Mouse (Mus musculus): ENCODE results near the gene Igsf8.

Igsf8 gene

GRCm38 (mm10) chr1:172305153-172305552, 43.7 kb downstream of the Igsf8 start:
- DNase-seq = no peak

- DNase-seq = no peak
These were observed 44.2 kb downstream of the Igsf8 start for GRCm38 (mm10) chr1:172305635-172306034.

DNA sequence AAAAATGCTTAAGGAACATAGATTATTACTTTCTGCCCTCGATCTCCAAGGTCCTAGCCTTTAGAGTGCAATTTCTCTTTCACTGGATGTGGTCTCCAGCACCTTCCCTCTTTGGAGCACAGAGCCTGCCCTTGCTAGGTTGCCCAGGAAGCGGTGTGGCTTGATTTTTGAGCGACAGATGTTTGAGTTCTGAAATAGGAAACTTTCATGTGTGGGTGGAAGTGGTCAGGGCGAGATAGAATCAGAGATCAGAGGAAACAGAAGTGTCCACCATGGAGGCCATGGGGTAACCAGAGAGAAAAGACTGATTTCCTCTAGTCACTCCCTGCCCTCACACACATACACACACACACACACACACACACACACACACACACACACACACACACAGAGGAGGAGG, 44.8 kb downstream of the Igsf8 start:
- DNase-seq = no peak

GRCm38 (mm10) chr1:172306885-172307284, 45.4 kb downstream of the Igsf8 start:
- DNase-seq = peak; percentile 61

- peak; percentile 50 for DNase-seq
These were observed 46.5 kb downstream of the Igsf8 start for GRCm38 (mm10) chr1:172307936-172308335.

DNA sequence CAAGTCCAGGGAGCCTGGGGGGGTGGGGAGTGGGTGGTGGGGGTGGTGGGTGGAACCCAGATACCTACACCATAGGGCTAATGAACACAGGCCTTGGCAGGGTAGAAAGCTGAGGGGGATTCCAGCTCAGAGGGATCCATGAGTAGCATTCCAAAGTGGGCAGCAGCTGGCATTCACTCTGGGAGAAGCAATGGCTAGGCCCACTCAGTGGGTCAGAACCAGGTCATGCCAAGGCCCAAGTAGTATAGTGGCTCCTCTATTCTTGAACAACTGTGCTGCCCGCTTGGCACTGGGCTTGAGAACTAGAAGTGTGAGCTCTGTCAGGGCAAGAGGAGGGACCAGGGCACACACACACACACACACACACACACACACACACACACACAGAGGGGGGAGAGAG, 47.0 kb downstream of the Igsf8 start:
- peak; percentile 65 for DNase-seq

- peak; percentile 93 for DNase-seq
These were observed 48.4 kb downstream of the Igsf8 start for GRCm38 (mm10) chr1:172309699-172310398.

DNA sequence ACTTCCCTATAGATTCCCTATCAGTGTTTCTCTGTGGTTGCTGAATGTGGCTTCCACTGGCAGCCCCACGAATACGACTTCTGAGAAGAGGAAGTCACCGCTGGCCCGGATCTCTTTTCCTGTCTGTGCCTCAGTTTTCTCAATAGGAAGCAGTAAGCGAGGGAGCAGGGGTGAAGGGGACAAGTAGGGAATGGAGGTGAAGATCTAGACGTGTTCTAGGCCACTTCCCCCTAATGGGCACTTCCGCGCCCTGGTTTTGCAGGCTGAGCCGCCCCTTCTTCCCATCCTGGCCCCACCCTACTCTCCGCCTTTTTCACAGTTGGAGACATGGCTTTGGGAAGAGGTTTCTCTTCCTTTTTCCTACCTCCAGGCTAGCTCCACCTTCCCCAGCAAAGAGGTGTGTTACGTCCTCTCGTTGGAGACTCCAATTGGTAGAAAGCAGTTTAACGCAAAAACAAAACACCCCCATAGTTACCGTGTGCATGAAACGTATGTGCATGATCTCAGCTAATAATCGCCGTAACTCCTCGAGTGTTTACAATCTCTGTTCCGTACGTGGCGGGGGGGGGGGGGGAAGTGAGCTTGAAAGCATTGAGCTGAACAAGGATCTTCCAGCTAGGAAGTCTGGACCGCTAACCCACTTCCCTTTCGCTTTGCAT, 49.9 kb downstream of the Igsf8 start:
- peak; percentile 92 for DNase-seq

DNA sequence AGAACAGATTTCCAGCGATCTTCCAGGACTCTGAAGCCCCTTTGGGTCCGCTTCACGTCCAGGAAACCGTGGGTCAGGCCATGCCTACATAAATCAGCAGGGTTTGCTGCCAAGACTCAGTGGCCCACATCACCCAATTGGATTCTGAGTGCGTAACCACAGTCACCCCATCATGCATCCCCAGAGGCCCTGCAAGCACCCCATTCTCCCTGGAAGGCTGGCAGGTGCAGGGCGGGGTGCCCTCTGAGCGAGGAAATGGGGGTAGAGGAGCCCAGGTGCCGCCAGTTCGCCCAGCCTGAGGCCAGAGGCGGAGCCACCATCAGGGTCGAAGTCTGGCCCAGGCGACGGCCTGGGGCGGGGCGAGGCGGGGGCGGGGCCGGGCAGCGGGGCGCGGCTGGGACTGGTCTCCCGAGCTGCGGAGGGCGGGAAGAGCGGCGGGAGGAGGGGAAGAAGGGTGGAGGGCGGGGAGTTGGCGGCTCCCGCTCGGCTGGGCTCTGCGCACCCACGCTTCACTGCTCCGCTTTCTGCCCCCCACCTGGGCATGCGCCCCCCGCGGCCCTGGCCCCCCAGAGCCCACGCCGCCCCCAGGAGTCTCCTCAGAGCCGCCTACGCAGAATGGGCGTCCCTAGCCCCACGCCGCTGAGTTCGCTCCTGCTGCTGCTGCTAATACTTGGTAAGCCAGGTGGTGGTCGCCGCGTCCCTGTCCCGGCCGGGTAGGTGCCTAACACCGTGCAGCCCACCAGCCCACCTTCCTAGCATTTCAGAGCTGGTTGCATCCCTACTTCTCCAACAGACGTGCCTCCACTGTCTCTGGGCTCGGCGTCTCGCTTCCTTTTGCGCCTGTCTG, 50.7 kb downstream of the Igsf8 start:
- DNase-seq = peak; percentile 95

- DNase-seq = no peak
These were observed 51.5 kb downstream of the Igsf8 start for GRCm38 (mm10) chr1:172312768-172313561.

- peak; percentile 64 for DNase-seq
These were observed 52.4 kb downstream of the Igsf8 start for GRCm38 (mm10) chr1:172313613-172314411.

- DNase-seq = no peak
These were observed 53.5 kb downstream of the Igsf8 start for GRCm38 (mm10) chr1:172314911-172315310.

DNA sequence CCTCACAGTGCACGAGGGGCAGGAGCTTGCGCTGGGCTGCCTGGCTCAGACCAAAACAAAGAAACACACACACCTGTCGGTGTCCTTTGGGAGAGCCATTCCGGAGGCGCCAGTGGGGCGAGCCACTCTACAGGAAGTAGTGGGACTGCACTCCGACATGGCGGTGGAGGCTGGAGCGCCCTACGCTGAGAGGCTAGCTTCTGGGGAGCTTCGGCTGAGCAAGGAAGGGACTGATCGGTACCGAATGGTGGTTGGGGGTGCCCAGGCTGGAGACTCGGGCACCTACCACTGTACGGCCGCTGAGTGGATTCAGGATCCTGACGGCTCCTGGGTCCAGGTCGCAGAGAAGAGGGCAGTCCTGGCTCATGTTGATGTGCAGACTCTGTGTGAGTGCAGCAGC, 56.0 kb downstream of the Igsf8 start:
- DNase-seq = peak; percentile 61

GRCm38 (mm10) chr1:172317946-172318345, 56.5 kb downstream of the Igsf8 start:
- DNase-seq = peak; percentile 80

DNA sequence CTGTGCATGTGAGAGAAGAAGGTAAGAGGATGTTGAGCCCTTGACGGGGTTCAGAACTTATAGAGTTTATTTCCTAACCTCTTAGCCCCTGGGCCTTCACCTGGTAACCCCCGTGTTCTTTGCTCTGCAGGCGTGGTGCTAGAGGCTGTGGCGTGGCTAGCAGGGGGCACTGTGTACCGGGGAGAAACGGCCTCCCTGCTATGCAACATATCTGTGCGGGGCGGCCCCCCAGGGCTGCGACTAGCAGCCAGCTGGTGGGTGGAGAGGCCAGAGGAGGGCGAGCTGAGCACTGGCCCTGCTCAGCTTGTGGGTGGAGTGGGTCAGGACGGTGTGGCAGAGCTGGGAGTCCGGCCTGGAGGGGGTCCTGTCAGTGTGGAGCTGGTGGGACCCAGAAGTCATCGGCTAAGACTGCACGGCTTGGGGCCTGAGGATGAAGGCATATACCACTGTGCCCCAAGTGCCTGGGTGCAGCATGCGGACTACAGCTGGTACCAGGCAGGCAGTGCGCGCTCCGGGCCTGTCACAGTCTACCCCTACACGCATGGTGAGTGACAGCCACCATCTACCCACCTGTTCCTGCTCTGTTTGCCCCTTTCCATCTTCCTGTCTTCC, 57.1 kb downstream of the Igsf8 start:
- peak; percentile 70 for DNase-seq

- DNase-seq = peak; percentile 71
These were observed 57.9 kb downstream of the Igsf8 start for GRCm38 (mm10) chr1:172319346-172319745.

DNA sequence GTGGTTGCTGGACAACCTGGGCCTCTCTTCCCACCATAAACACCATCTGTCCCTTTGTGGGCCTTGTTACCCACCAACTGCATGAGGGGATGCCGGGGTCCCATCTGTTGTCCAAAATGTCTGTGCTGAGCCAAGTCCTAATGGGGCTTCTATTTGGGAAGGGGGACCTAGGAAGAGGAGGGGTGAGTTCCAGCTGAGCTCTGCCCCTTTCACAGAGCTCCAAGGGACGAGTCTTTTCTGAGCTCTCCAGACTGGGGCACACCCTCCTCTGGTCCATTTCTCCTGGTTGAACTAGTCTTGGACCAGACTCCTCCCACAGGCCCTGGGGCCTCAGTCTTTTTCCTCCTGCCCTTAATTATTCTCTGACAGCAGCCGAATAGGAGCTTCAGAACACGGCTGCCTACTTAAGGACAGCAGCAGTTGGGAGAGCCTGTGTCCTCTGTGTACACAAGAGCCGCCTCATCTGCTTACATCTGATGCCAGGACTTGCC, 58.5 kb downstream of the Igsf8 start:
- peak; percentile 65 for DNase-seq

DNA sequence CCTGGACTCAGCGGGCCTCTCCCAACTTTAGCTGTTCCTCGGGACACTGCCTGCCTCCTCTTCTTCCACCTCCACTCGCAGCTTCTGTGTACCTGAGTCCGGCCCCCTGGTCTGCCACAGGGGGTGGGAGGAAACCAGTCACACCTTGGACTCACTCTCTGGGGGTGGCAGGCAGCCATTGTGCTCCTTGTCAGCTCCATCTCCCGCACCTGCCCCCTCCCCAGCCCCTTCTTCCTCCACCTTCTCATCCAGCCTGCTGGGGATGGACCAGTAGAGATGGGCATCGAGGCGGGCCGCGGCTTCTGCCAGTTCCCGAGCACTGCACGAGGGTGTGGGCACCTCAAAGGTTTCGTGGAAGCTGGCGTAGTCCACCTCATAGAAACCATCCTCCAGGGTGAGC, 61.3 kb downstream of the Igsf8 start:
- DNase-seq = peak; percentile 68

DNA sequence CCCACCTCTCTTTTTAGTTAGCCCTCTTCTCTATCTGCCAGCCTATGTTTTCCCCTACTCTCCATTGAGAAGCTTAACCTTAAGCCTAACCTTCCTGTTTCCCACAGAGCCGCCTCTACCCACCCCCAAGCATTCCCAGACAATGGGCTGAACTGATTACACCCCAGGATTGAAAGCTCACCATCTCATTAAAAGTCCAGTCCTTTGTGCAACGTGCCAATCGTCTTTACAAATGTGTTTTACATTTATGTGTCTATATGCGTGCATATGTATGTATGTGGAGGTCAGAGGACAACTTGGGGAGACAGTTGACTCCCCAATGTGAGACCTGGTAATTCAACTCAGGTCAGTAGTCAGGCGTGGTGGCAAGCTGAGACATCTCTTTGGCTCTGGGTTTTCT, 61.9 kb downstream of the Igsf8 start:
- DNase-seq = peak; percentile 30

GRCm38 (mm10) chr1:172323801-172324359, 62.4 kb downstream of the Igsf8 start:
- DNase-seq = peak; percentile 42

DNA sequence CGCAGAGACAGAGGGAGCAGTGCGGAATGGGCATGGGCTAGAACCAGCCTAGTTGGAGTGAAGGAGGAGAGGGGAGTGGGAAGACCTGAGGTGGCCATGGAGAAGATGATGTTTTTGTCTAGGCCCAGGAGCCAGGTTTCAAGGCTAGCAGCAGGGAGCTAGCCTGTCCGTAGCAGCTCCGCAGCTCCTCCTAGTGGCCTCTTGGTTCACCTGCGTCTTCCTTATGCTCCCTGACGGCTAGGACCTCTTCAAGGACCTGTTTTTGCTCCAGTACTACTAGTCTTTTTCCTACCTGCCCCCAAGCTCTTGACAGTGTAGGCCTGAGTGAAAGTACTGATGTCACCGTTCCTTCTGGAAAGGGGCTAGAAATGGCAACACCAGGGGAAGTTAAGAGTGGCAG, 63.3 kb downstream of the Igsf8 start:
- peak; percentile 88 for DNase-seq
